Mouse (Mus musculus) bone marrow macrophage, adult 2 months (primary cell): ENCODE measurements around the gene Mrgpra6. TPM values are rescaled to one million over a fixed set of nuclear protein-coding genes. Genes with fewer than 3 reads are reported as not detected.

ENCODE experiments used
- H3K27ac ChIP-seq: 2 replicates; pipeline ENCODE4 v1.5.1; 2012; ENCODE audit warnings: low read depth, low read length; ENCODE audit not compliant: insufficient read depth
- H3K4me1 ChIP-seq: 2 replicates; pipeline ENCODE4 v1.6.1; 2012; ENCODE audit warnings: low read length; ENCODE audit not compliant: control insufficient read depth, insufficient read depth
- H3K4me3 ChIP-seq: 2 replicates; pipeline ENCODE4 v1.5.1; 2012; ENCODE audit warnings: mild to moderate bottlenecking, low read length, moderate library complexity; ENCODE audit not compliant: insufficient read depth
- CTCF ChIP-seq: IDR thresholded peaks from 2 replicates; pipeline ENCODE4 v1.5.1; 2012; ENCODE audit warnings: low read depth, mild to moderate bottlenecking, low read length, moderate library complexity
- POLR2A ChIP-seq: IDR thresholded peaks from 2 replicates; pipeline ENCODE4 v1.6.1; 2012; ENCODE audit warnings: mild to moderate bottlenecking, low read depth, low read length, borderline replicate concordance
- polyA plus RNA-seq: library from polyadenylated mRNA; stranded (reverse); fragments of >200 nt; gene quantifications from 2 replicates; pipeline ENCODE4 v1.2.4, GENCODE M21; 2012; ENCODE audit not compliant: missing spikeins, insufficient read depth, insufficient read length

Gene Mrgpra6
- polyA plus RNA-seq = not detected in 2 replicates

DNA sequence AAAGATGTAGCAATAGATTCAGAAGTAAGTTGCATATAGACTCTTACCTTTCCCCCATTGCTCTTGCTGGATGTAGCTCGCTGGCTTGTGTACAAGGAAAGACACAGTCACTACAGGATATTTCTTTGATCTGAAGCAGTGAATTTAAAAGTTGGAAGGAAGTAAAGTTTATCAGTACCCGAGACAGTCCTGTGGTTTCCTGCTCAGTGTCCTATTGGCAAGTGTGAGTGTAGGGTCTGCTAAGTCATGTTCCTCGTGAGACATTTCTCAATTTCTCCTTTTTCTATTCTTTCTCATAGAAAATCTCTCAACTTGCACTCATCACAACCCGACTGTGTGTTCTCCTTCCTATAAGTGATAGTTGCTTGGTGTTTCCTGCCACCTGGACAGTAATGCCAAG is at the start of gene Mrgpra6:
TSS of gene Mrgpra6 (minus strand) at position 91 of the 400 bp plus-strand sequence.
- Histone ChIP-seq H3K27ac (no peak within 1 kb of the TSS), H3K4me1 (no peaks in the 10 kb centered on the region), H3K4me3 (no peak within 1 kb of the TSS)
- TF ChIP-seq CTCF (no peak), POLR2A (no peak)

DNA sequence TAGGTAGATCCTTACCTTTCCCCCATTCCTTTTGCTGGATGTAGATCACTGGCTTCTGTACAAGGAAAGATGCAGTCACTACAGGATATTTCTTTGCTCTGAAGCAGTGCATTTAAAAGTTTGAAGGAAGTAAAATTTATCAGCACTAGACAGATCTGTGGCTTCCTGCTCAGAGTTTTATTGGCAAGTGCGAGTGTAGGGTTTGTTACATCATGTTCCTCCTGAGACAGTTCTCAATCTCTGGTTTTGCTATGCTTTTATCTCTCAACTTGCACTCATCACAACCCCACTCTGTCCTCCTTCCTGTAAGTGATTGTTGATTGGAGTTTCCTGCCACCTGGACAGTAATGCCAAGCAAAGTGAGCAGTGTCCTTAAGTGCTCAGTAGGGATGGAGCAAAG is 48.0 kb upstream of the Mrgpra6 start, which contains the start of gene Mrgpra9:
TSS of gene Mrgpra9 (minus strand) at position 79 of the 400 bp plus-strand sequence.
- no peak within 1 kb of the TSS for H3K4me3 ChIP-seq
- no peak for TF ChIP-seq CTCF
- TF ChIP-seq POLR2A = no peak
- no peak within 1 kb of the TSS for H3K27ac ChIP-seq
- no peaks in the 10 kb centered on the region for H3K4me1 ChIP-seq

DNA sequence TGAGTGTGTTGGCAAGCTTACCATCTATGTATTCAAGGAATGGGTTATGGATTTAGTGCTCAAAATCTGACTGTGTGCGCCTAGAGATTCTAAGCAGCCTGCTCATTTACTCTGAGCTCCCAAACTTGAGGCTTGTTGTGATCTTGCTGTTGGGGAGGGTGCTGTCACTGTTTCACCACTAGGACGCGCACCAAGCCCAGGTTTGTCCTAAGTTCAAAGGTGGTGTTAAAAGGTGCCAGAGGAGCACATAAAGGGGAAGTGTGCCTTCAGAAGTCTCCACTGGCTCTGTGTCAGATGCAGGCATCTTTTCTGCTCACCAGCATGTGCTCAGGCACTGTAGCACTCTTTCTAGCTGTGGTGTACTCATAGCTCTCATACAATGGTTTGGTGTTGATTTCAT is 39.9 kb upstream of the Mrgpra6 start:
- Histone ChIP-seq H3K4me1 (no peaks in the 10 kb centered on the region), H3K27ac (no peak overlapping the region), H3K4me3 (no peak overlapping the region)
- TF ChIP-seq CTCF (no peak), POLR2A (no peak)

DNA sequence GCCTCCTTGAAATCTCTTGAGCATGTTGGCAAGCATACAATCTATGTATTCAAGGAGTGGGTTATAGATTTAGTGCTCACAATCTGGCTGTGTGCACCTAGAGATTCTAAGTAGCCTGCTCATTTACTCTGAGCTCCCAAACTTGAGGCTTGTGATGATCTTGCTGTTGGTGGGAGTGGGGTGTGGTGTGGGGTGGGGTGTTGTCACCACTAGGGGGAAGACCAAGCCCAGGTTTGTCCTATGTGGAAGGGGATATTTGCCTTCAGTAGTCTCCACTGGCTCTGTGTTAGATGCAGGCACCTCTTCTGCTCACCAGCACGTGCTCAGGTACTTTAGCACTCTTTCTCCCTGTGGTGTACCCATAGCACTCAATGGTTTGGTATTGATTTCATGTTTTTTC is 9.4 kb downstream of the Mrgpra6 start:
- Histone ChIP-seq H3K27ac (no peak overlapping the region), H3K4me1 (no peaks in the 10 kb centered on the region), H3K4me3 (no peak overlapping the region)
- no peak for TF ChIP-seq CTCF
- no peak for TF ChIP-seq POLR2A

DNA sequence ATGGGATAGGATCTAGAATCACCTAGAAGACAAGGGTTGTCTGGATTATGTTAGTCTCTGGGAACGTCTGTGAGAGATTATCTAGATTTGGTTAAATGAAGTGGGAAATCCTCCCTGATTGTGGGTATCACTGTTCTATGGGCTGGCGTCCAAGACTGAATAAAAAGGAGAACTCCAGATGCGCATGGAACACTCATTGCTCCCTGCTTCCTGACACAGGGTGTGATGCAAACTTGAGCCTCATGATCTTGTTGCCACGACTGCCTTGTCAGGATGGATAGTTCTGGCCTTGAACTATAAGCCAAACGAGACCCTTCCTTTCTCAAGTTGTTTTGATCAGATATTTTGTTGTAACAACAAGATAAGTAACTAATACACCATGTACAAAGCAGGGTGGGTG is 33.9 kb downstream of the Mrgpra6 start:
- Histone ChIP-seq H3K4me1 (0 out of 2 replicates have a peak, but pooled peaks cover 2% of the 10 kb centered on the region), H3K27ac (no peak overlapping the region), H3K4me3 (no peak overlapping the region)
- TF ChIP-seq CTCF (no peak), POLR2A (no peak)

DNA sequence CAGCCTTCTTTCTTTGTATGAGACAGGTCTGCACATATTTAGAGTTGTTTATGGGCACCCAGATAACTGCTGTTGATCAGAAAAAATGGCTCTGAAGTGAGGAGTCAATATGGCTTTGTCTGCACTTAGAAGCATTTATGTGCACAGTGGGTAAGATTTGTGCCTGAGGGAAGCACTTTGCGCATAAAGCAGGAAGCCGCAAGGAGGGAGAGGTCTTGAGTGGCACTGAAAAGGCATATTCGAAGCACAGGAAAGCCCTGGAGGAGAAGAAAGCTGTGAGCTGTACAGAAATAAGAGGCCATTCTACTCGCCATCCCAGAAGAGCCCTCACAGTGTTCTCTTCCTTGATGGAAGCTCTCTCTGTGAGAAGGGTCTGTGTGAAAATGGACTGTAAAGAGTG is 39.7 kb downstream of the Mrgpra6 start:
- Histone ChIP-seq H3K4me1 (no peaks in the 10 kb centered on the region), H3K27ac (no peak overlapping the region), H3K4me3 (no peak overlapping the region)
- TF ChIP-seq POLR2A (no peak), CTCF (no peak)

DNA sequence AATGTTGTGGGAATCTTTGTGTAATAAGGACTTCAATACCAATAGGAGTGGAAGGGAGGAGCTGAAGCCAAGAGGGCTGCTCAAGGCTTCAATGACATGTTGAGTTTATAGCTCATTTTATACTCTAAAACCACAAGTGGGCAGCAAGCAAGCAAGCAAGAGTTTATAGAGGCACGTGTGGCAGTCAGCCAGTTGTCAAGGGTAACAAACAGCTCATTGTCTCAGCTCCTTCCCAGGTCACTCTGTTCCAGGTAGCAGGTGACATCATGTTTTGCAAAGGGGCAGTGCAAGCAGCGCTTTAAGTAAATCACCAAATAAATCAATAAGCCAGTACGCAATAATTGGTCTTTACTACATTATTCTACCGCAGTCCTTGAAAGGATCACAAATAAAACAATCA is 41.5 kb downstream of the Mrgpra6 start:
- no peaks in the 10 kb centered on the region for H3K4me1 ChIP-seq
- no peak overlapping the region for H3K4me3 ChIP-seq
- no peak for TF ChIP-seq POLR2A
- no peak for TF ChIP-seq CTCF
- no peak overlapping the region for H3K27ac ChIP-seq

DNA sequence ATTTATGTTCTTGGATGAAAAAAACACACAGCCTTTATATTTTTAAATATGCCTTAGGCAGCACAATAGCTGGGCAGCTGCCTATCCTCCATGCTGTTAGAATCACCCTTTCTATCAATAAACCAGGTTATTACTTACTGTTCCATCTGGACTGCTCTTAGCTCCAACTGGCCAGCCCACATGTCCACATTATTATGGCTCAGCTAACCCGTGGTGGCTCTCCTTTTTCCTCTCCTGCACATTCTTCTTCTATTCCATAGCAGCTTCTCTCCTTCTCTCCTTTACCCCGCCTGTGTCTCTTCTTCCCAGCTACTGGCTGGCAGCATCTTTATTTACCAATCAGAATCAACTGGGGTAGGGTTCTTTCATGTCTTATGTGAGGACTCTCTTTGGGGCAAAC is 46.3 kb downstream of the Mrgpra6 start:
- Histone ChIP-seq H3K4me1 (peaks cover 5% of the 10 kb centered on the region), H3K4me3 (no peak overlapping the region), H3K27ac (no peak overlapping the region)
- TF ChIP-seq POLR2A (no peak), CTCF (no peak)

DNA sequence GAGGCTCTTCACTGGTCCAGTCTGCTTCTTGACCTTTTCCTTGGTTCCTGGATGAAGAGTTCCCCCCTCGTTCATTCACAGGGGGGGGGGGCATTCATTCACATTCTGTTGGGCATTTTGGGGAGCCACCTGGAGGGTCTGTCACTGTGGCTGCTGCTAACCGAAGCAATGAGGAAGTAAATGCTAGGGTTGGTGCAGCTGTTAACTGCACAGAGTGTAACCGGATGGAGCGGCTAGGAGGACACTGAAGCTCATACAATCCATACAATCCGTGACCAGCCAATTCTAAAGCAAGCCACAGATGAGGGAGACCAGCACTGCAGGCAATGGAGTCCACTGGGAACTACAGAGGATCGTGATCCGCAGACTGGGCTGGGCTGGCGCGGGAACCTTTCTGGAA is 47.0 kb downstream of the Mrgpra6 start:
- peaks cover 5% of the 10 kb centered on the region for H3K4me1 ChIP-seq
- peak overlapping the region; percentile 33; the same call in 1 of the 2 replicates for H3K4me3 ChIP-seq
- H3K27ac ChIP-seq = no peak overlapping the region
- TF ChIP-seq CTCF = no peak
- TF ChIP-seq POLR2A = no peak

DNA sequence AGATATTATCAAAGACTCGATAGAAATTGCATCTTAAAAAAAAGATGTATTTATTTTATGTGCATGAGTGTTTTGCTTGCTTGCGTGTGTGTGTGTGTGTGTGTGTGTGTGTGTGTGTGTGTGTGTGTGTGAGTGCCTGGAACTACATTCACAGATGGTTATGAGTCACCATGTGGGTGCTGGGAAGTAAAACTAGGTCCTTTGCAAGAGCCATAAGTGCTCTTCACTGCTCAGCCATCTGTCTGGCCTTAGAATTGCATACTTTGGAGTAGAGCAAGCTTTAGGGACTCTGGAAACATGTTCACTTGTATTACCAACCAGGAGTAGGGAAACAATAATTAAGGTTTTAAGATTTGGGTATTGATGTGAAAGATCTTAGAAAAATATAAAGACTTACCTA is 48.9 kb downstream of the Mrgpra6 start:
- TF ChIP-seq CTCF = no peak
- TF ChIP-seq POLR2A = no peak
- H3K4me1 ChIP-seq = peaks cover 5% of the 10 kb centered on the region
- H3K27ac ChIP-seq = no peak overlapping the region

DNA sequence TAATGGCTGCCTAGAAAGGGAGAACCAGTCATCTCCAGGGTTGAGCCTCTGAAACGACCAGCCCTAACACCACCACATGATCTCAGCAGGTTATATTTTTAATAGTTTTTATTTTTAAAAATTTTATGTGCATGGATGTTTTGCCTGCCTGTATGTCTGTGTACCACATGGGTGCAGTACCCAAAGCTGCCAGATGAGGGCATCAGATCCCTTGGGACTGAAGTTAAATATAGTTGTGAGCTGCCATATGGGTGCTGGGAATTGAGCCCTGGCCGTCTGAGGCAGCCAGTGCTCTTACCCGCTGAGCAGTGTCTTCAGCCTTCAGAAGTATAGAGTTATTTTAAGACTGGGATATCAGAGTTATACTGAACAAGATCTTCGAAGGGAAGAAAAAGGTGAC is 49.3 kb downstream of the Mrgpra6 start:
- Histone ChIP-seq H3K27ac (no peak overlapping the region), H3K4me1 (peaks cover 5% of the 10 kb centered on the region), H3K4me3 (no peak overlapping the region)
- TF ChIP-seq POLR2A = no peak
- no peak for TF ChIP-seq CTCF

More for the DNA sequence above, 48.9 kb downstream of the Mrgpra6 start:
- H3K4me3 ChIP-seq = no peak overlapping the region
